Mouse (Mus musculus): ENCODE measurements around the gene Adgrg2. TPM values are rescaled to one million over a fixed set of nuclear protein-coding genes. Genes with fewer than 3 reads are reported as not detected.

The Adgrg2 gene
- polyA plus RNA-seq, 1 experiment from 2014 or later = 0.64 TPM

DNA sequence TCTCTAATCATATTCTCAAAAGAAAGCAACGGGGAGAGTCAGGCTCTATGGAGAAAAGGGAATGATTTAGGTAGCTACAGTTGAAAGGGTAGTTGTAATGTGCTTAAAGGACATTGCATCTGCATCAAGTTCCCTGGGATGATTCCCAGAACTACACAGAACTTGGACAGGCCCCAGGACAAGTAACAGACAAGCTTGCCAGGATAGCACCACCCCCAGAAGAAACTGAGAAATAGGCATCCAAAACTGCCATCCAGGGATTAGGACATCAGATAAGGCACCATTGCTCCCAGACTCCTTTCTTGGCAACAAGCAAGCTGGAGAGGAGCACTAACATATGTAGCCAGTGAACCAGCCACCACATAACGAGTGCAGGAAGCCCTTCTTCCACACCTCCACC is 152.3 kb downstream of the Adgrg2 start:
- H3K9me3 ChIP-seq (ENCODE audit: control insufficient read depth, low read length) = no peaks in the 10 kb centered on the region
- no peak overlapping the region for H3K27ac ChIP-seq (ENCODE audit: low read depth, low read length)
- DNase-seq (ENCODE audit: low spot score, missing footprints) = no peak
- no peaks in the 10 kb centered on the region for H3K36me3 ChIP-seq (ENCODE audit: control insufficient read depth, insufficient read depth, low read length)
- no peak for ATAC-seq (ENCODE audit: low FRiP score)
- H3K9ac ChIP-seq (ENCODE audit: low read length) = no peak overlapping the region
- 81% methylated on average over 2 of the region's 2 CpGs for WGBS
- no peak overlapping the region for H3K4me2 ChIP-seq
- no peak overlapping the region for H3K4me3 ChIP-seq (ENCODE audit: low read depth, low read length)
- no peaks in the 10 kb centered on the region; the same call in 1 of the 2 replicates for H3K27me3 ChIP-seq (ENCODE audit: control insufficient read depth, insufficient read depth, low read length)
- H3K4me1 ChIP-seq (ENCODE audit: control insufficient read depth, insufficient read depth, low read length) = no peaks in the 10 kb centered on the region

Other genes with a start within 250 kb of the Adgrg2 start
- 19.6 and 20.7 TPM in 2 replicates for gene Phka2, start 111.5 kb downstream of the Adgrg2 start, polyA plus RNA-seq (2014; fragmentation: Nextera tagmentation; extraction: Ambion mirVana)